Mouse (Mus musculus) 416B (cell line): Measurements from ENCODE around the gene Mink1.
A peak's percentile ranks its signal among the peaks of the same experiment; 100 is the strongest.
"Not testable (repeated sequence)": the region's sequence is repeated elsewhere in the genome, so short reads cannot be mapped to it uniquely, and the experiment has no call there.

ENCODE experiments used
- DNase-seq: peaks from one replicate; pipeline ENCODE4 v3.0.0; 2011; ENCODE audit warnings: low read depth

Mink1 gene

DNA sequence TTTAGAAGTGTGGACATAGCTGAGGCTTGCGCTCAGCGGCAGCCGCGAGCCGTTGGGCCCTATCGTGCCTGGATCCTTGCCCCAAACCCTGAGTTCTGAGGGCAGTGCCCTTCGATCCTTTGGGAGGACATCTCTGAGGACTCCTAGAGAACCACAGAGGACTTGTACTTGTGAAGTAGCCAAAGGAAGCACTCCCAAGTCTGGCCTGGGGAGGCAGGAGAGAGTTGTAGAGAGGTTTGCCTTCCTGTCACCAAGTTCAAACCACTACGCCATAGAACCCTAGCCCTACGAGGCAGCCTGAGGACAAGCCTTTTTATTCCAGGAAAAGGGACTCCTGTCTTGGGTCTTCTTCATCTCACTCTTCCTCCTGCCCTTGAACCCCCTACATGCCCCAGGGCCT lies 5.1 kb upstream of the Mink1 start:
- no peak for DNase-seq

DNA sequence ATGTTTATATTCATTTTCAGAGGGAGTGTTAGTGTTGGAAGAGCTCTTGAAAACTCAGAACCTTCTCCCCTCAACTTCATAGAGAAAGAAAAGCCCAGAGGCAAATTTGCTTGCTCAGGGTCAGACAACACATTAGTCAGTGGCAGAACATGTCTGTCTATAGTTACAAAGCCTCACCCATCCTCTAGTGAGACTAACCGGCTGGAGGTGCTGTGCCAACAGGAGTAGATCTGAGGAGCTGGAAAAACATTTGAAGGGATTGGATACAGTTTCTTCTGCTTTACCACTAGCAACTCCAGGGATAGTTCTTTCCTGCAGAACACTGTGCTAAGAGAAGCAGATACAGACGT lies 769 bp upstream of the Mink1 start:
- DNase-seq: no peak

DNA sequence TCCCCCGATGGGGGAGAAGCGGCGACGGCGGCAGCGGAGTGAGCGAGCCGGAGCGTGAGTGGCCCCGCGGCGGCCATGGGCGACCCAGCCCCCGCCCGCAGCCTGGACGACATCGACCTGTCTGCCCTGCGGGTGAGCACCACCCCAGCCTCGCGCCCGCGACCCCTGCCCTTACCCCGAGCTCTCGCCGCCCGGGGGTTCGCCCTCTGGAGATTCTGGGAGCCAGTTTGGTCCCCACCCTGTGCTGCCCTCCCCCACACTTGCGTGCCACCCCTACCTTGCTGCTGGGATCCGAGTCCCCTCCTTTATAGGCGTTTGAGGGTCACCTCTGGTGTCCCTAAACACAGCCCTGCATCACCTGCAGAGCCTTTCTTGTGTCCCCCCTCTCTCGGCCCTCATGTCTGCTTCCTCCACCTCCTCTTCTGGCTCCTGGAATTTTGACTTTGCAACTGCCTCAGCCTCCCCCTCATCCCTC lies 351 bp downstream of the Mink1 start:
- DNase-seq: no peak

DNA sequence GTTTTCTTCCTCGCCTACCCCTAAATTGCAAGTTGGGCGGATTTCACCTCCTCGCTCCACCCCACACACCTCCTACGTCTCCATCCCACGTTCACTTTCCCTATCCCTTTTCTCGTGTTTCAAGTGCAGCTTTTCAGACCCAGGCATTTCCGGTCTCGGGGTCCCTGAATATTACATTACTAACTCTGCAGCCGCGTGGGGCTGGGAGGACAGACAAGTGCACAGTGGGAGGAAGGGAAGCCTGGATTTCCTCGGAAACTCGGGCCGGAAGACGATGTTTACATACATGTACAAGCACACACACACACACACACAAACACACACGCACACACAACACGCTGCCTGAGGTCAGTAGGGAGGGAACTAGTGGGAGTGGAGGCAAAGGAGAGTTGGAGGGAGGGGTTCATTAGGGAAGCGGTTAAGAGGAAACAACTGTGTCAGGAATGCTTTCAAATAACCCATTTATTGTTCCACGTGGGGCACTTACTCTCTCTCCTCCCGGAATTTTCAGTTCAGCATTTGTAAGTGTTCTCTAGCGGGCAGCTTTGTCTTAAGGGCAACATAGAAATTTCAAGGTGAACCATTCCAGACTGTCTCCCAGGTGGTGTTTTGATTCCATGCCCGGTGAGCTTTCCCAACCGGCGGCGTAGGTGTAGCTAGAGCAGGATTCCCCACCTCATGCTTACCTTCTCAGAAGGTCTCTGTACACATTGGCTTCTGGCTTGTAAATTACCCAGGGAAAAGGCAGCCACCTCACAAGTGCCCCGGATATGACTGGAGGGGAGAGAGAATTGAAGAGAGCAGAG lies 992 bp downstream of the Mink1 start:
- DNase-seq: peak; percentile 45

DNA sequence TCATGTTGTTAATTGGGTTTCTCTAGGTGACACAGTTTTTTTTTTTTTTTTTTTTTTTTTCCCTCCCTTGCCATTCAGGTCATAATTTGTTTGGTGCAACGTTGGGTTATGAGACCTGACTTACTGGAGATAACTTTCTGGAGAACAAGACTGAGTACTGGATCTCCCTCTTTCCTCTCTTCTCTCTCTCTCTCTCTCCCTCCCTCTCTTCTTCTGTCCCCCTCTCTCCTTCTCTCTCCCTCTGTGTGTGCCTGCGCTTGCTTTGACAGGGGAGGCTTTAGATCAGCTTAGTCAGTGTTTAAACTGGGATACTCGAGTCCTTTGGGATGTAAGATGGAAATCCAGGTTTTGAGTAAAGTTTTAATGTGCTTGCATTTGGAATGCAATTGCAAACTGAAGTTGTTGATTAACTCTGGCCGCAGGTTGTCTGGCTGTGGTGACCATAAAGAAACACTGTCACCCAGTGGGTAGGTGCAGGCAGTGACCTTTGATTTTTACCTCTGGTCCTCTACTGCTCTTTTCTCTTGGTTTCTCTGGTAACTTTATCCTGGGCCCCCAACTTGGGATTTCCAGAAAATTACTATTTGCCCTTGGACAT lies 1.7 kb downstream of the Mink1 start:
- no peak for DNase-seq

DNA sequence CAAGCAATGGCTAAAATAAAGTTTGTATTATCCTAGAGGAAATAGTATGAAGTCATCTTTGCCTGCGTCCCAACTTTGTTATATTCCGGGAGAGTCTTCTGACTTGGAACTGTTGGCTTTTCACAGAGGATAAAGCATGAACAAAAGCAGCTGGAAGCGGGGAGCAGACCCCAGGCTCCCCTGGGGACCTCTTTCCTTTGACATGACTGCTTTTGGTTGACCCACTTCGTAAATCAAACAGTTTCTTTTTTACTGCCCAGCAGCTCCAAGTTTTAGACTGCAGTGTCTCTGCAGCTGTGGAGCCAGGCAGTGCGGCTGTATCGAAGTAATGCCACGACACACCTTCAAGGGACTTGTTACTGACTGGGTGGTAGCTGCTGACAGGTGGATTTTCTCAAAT lies 3.9 kb downstream of the Mink1 start:
- no peak for DNase-seq

DNA sequence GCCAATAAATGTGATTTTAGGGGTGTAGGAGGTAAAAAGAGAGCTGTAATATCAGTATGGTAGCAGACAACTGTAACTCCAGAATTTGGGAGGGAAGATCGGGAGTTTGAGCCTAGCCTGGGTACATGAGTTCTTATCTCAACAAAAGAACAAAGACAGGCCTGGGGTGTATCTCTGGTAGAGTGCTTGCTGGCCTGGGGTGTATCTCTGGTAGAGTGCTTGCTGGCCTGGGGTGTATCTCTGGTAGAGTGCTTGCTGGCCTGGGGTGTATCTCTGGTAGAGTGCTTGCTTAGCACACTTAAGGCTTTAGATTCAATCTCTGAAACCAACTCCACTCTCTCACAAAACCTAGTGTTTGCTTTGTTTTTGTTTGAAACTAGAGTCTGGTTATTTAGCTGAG lies 7.9 kb downstream of the Mink1 start:
- not testable (repeated sequence) for DNase-seq

DNA sequence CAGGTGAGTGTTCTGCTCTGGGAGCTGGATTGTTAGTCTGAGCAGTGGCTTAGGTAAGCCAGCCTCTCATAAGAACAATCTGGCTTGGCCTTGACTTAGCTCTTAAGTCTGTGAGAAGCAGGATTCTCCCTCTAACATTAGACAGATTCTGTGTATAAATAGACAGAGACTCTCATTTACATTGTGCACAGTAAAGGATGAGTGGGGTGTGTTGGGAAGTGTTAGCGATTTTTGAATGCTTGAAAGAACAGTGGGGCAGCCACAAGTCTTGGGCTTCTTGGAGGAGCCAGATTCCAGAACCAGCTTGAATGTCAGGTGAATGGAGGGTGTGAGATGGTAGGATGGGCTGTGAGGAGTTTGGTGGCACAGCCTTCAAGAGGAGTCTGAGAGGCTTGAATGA lies 9.0 kb downstream of the Mink1 start:
- DNase-seq: no peak

DNA sequence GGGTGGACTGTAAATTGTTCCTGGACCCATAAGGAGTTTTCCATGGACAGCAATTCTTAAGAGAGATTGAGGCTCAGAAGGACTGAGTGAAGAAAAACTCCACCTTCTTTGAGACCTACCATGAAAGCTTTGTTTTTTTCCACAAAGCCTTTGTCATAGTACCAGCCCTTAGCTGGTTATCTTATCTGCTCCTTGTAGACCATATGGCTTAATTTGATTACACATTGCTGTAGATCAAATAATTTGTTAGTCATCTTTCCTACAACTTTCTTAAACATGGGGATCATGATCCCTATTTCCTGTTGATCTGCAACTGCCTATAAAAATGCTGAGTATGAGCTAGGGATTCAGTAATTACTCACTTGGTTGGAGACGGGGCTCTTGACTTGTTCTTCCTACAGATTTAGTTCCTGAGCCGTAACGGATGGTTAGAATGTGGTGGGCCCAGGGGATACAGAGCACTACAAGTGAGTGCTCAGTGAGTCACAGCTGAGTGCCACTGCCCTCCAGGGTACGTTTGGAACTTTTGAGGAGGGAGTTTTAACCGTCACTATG lies 9.7 kb downstream of the Mink1 start:
- peak; percentile 41 for DNase-seq

DNA sequence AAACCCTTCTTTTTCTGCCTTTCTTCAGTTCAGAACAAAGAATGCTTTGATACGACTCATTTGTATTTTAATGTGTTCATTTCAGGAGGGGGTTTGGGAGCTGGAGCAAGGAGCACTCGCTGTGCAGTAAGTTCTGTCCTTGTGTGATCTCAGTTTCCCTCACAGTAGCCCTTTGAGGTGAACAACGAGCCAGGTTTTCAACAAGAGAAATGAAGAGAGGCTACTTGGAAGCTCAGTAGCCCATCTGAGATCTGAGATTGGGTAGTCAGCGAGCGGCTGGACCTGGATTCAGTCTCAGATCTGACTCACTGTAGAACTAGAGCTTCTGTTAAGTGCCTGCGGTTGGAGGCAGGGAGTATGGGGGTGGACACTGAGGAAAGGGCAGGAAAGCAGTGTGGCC lies 11.2 kb downstream of the Mink1 start:
- DNase-seq: no peak

DNA sequence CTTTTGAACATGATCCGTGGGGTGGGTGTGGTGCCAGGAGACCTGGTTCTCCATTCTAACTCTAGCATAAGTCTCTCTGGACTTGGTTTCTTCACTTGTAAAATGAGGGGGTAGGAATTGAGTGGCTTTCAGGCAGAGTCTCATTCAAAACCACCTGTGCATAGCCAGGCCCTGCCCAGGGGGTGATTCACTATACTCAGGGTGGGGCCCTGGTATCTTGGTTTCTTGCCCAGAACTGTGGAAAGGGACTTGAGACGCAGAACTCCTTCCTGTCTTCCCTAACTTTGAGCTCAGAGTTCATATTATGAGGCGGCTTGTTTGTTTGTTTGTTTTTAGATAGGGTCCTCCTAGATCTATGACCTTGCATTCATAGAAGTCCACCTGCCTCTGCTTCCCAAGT lies 14.5 kb downstream of the Mink1 start:
- no peak for DNase-seq

DNA sequence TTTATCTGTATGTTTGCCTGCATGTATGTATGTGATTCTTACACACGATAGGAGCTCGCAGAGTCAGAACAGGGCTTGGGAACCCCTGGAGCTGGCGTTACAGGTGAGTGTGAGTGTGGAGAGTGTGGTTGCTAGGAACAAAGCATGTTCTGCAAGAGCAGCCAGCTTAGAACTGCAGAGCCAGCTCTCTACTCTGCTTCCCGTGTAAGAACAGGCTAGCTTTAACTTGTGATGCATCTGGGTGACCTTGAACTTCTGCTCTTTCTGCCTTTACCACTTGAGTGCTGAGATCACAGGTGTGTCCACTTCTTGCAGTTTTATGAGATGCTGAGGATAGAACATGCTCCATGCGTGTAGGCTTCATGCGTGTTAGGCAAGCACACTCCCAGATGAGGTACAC lies 16.3 kb downstream of the Mink1 start:
- peak; percentile 23 for DNase-seq

DNA sequence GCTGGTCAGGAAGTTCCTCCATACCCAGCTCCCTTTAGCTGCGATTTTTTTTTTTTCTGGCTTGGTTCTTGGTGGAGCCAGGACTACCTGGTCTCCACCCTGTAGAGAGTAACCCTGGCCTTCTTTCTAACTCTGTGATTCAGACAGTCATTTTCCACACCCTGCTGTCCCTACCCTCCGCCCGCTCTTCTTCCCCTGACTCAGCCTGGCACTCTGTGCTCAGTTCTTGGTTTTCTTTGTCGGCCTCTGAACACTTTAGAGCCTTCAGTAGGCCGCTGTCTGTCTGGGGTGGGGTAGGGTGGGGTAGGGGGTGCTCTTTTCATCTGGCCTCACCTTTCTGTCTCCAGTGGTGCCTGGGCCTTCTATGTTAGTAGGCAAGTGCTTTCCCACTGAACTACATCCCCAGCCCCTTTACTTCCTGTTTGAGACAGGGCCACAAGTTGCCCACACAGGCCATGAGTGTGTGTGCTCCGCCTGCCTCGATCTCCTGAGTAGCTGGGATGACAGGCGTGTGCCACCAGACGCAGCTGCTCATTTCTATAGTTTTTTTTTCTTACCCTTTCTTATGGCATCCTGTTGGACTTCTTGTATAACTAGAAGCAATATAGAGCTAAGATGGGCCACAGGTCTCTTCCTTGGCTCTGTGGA lies 17.2 kb downstream of the Mink1 start:
- peak; percentile 48 for DNase-seq

DNA sequence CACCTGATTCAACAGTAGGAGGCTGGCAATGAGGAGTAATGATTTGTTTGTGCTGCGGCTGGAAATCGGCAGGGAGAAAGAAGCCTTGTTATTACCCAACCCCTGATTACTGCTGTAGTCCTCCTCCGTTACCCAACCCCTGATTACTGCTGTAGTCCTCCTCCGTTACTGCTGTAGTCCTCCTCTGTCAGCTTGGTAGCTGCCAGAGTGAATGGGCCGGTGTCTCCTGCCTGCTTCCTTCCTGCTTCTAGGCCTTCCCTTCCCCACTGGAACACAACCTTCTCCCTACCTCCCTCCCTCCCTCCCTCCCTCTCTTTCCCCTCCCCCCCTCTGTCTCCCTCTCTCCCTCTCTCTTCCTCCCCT lies 17.7 kb downstream of the Mink1 start:
- no peak for DNase-seq

DNA sequence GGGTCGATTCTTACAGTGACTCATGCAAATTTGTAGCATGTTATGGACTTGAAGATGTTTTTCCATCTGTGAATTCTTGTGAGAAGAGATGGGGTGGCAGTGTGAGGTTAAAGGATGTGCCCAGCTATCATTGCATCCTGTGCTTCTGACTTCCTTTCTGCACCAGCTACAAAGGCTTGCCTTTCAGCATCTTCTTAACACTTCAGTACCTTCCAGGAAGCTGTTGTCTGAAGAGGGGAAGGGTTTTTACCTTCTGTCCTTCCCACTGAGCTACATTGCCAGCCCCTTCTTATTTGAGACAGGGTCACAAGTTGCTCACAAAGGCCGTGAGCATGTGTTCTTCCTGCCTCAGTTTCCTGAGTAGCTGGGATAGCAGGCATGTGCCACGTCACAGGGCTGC lies 18.2 kb downstream of the Mink1 start:
- peak; percentile 44 for DNase-seq

DNA sequence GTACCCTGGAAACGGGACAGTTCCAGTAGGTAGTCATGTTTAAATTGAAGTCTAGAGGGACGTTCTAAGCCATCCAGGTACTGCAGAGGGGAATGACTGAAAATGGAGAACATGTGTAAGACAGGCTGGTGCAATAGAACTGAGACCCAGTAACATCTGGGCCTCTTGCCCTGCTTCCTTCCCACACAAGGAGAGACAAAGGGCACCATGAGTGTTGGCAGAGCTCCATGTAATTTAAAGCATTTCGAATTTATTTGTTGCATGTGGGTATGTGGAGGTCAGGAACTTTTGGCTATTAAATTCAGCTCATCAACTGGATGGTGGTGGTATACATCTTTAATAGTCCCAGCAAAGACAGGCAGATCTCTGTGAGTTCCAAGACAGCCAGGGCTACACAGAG lies 19.5 kb downstream of the Mink1 start:
- DNase-seq: peak; percentile 21

DNA sequence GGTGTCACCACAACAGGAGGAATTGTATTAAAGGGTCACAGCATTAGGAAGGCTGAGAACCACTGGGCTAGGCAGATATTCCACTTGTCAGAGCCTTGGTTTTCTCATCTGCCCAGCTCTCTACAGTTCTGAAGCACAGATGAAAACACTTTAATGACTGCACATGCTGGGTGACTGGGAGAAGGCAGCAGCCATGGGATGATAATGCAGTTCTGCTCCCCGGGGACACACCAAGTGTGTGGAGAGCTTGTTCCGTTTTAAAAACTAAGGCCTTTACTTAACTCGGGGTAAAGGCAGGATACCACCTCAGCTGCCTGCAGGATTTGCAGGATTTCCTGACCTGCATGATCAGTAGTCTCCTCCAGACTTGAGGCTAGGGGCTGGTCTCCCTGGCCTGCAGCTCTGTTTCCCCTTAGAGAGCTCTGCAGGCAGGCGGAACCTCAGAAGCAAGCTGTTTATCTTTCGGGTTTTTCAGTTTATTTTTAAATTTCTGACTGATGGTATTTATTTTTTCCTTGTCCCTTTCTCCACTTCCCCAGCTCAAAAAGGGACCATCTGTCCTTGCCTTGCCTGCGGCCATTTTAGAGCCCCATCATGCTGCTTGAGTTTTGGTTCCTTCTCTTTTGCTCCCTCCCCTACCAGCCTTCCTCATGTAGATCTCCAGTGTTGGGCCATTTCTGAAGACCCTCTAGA lies 20.5 kb downstream of the Mink1 start:
- peak; percentile 76 for DNase-seq

DNA sequence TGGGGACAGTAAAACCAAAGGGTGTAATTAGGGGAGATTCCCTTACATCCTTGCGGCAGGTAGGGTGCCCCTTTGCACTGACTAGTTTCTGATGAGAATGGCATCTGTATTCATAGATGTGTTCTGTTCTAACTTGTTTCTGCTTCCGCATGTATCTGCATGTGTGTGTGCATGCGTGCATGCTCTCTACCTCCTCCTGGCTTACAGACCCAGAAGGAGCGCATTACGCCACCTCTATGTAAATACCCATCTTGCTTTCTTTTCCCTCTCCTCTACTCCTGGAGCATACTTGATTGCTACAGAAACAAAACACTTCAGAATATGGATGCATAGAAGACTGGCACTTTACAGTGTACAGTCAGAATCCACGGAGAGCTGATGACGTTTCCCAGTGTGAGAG lies 21.1 kb downstream of the Mink1 start:
- no peak for DNase-seq

DNA sequence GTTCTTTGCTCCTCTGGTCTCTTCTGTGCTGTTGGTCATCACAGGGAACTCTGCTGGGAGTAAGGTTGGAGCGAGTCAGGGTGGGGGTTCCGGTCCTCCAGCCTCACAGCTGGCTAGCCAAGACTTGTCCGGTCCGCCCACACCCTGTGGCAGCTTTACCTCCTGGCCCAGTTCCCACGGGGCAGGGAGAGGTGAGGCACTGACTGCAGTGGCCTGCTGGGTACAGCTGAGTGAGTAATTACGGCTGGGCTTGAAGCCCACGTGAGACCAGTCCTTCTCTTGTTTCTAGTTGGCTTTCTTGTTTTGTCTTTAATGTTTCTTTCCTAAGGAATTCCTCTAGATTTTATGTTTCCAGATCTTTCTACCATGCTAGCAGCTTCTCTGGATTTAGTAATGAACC lies 22.8 kb downstream of the Mink1 start:
- DNase-seq: peak; percentile 74

DNA sequence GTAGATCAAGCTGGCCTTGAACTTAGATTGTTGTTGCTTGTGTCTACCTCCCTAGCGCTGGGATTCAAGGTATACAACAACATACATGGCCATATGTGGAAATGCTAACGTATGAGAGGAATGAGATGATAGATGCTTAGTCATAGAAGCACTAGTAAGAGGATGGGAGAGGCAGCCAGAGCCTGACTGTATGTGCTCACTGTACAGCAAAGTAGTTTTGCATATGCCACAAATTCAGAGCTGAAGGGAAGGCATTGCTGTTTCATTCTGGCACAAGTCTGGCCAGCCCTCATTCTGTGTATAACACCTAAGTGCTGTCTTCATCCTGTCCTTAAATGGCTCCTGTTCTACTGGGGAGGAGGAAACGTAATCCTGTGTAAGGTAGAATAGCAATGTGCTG lies 23.6 kb downstream of the Mink1 start:
- no peak for DNase-seq

DNA sequence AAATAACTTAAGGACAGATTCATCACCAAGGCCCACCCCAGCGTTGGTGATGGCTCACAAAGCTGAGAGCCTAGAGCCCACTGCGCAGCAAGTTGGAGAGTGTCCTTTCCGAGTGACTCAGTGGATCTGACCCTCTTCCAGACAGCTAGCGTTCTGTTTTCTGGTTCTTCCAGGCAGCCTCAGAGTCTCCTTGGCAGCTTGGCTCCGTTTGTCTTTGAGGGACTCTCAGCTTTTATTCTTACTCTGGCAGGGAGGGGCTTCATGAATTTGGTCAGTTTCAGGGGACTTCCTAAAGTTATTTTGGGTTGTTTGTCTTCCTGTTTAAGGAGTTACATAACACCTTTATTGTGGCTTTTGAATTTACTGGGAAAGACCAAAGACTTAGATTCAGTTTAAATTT lies 24.3 kb downstream of the Mink1 start:
- no peak for DNase-seq

DNA sequence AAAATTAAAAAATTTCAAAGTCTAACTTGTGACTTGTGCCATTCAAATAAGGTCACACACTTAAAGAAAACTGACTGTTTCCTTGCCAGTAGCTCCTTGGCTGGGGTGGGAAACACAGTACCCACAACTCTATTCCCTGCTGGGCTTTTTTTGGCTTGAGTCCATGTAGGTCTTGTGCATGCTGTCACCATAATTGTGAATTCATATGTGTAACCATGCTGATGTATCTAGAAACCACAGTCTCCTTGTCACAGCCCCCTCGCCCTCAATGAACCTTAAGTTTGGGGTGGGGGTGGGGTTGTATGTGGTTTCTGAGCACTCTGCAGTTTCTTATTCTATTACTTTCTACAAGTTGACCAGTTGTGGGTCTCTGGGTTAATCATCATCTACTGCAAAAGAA lies 29.1 kb downstream of the Mink1 start:
- DNase-seq: peak; percentile 51
